Mouse (Mus musculus): ENCODE data around the gene Fzr1.

GRCm38 (mm10) chr10:81423476-81424245, 45.3 kb upstream of the Fzr1 start:
- no peak for TF ChIP-seq POLR2A (IDR thresholded peaks at IDR 0.05; ENCODE audit: insufficient read depth, low read length)
- TF ChIP-seq CTCF (IDR thresholded peaks at IDR 0.05; ENCODE audit: low read depth, low read length) = no peak
- TF ChIP-seq EP300 (IDR thresholded peaks at IDR 0.05; ENCODE audit: insufficient read depth, low read depth, low read length) = no peak
